Mouse (Mus musculus): ENCODE results near the gene Lrrn2.

DNA sequence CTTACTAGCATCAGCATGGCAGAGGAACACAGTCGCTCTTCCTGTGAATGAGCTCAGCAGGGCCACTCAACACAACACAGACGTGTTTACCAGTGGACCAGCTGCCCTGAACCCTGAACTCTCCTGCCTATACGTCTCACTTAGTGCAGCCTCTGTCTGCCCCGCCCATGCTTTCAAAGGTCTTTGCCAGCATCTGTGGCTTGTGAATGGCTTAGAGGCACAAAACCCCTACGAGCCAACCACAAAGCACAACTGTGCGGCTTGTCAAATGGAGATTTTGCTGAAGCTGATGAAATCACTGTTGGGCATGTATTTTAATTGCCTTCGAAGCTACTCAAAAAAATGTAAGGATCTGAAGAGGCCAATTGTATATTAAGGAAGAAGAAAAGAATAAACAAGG, 67.7 kb downstream of the Lrrn2 start:
- TF ChIP-seq CTCF (IDR thresholded peaks at IDR 0.05; ENCODE audit: borderline replicate concordance, insufficient read depth, low read length), result no peak
- no peak for TF ChIP-seq POLR2A (IDR thresholded peaks at IDR 0.05; ENCODE audit: low read depth, low read length)
